Mouse (Mus musculus): Measurements from ENCODE around the gene Kit. TPM values are rescaled to one million over a fixed set of nuclear protein-coding genes. Genes with fewer than 3 reads are reported as not detected.

Gene Kit
- total RNA-seq (2021) (1 to 10 TPM; 2.2 to 2.8 TPM), polyA plus RNA-seq (2012; rRNA removed) (5.4 and 7.0 TPM in 2 replicates)
- long read RNA-seq, partial matches to known transcripts = 2 of 2 reads
- long read RNA-seq, other reads (novel, unspliced or antisense) = 0 of 2 reads

DNA sequence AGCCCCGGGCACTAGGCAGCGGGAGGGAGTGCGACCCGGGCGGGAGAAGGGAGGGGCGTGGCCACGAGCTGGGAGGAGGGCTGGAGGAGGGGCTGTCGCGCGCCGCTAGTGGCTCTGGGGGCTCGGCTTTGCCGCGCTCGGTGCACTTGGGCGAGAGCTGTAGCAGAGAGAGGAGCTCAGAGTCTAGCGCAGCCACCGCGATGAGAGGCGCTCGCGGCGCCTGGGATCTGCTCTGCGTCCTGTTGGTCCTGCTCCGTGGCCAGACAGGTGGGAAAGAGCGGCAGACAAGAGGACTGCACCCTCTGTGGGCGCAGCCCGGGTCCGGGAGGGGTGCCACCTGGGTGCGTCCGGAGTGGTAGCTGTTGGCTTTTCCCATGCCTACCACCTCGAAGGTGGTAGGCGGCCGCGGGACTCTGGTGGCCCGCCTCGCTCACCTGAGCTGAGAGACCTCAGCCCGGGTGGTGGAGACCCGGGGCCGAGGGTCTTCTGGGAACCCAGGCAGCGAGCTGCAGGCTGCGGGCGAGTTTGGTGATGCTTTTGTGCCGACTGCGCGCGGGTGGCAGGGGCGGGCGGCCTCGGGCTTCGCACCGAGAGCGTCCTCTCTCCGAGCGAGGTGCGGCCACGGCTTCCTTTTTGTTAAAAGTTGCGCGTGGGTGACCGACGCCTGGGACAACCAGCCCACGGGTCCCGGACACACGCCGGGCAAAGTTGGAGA, at the start of gene Kit:
Gene Kit, plus strand, starts transcription at position 65 of the 715 bp plus-strand sequence.
- Histone ChIP-seq H3K79me2 (replicated peaks; ENCODE audit: control insufficient read depth, insufficient read depth, low read length) (no peaks in the 10 kb centered on the region), H3K36me3 (ENCODE audit: control insufficient read depth, insufficient read depth, low read length) (no peaks in the 10 kb centered on the region), H3K4me1 (ENCODE audit: control insufficient read depth, insufficient read depth, low read length) (no peaks in the 10 kb centered on the region; the same call in none of the 2 replicates), H3K4me3 (peak within 1 kb of the TSS; percentile 62), H3K27me3 (ENCODE audit: control insufficient read depth, insufficient read depth, low read length) (peaks cover 2% of the 10 kb centered on the region; the same call in 1 of the 2 replicates), H3K27ac (no peak within 1 kb of the TSS), H3K9ac (ENCODE audit: low read depth, low read length) (peak within 1 kb of the TSS; percentile 70)
- TF ChIP-seq POLR2A (IDR thresholded peaks at IDR 0.05; ENCODE audit: insufficient read depth, low read depth, low read length) (peak; percentile 68), CTCF (IDR thresholded peaks at IDR 0.05) (no peak), EP300 (IDR thresholded peaks at IDR 0.05; ENCODE audit: insufficient read depth, low read depth, low read length) (no peak)
- WGBS = under 1% methylated on average over 64 of the region's 65 CpGs
- DNase-seq = peak; percentile 72 to 75
- intact Hi-C loops (cut with DNase I) = loop anchor here (2.0 to 5.0 kb wide), 3 partner anchors 237 to 278 kb away; no protein-coding TSS in a partner anchor

DNA sequence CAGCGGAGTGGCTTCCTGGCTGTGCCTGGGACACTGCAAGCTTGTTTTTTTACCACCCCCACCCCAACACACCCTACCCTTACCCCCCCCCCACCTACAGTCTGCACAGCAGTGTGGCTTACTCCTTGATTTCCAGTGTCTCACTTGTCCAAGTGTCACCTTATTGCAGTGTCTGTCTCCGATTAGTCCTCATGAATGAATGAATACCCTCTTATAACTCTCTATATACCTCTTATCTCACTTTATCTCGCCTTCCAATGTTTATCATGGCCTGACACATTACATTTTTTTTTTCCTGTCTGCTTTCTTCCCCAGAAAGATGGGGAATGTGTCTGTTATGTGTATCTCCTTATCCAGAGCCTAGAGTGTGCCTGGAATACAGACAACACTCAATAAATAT, 38.6 kb upstream of the Kit start:
- Histone ChIP-seq H3K27me3 (ENCODE audit: control insufficient read depth, insufficient read depth, low read length) (no peaks in the 10 kb centered on the region), H3K27ac (no peak overlapping the region), H3K79me2 (replicated peaks; ENCODE audit: control insufficient read depth, insufficient read depth, low read length) (no peaks in the 10 kb centered on the region), H3K4me3 (no peak overlapping the region), H3K4me1 (ENCODE audit: control insufficient read depth, insufficient read depth, low read length) (no peaks in the 10 kb centered on the region), H3K36me3 (ENCODE audit: control insufficient read depth, insufficient read depth, low read length) (no peaks in the 10 kb centered on the region), H3K9ac (ENCODE audit: low read depth, low read length) (no peak overlapping the region)
- TF ChIP-seq CTCF (IDR thresholded peaks at IDR 0.05) (no peak), POLR2A (IDR thresholded peaks at IDR 0.05; ENCODE audit: insufficient read depth, low read depth, low read length) (no peak), EP300 (IDR thresholded peaks at IDR 0.05; ENCODE audit: insufficient read depth, low read depth, low read length) (no peak)
- intact Hi-C loops (cut with DNase I) = no loop called here
- WGBS = 48% methylated on average over 3 of the region's 3 CpGs
- no peak for DNase-seq

DNA sequence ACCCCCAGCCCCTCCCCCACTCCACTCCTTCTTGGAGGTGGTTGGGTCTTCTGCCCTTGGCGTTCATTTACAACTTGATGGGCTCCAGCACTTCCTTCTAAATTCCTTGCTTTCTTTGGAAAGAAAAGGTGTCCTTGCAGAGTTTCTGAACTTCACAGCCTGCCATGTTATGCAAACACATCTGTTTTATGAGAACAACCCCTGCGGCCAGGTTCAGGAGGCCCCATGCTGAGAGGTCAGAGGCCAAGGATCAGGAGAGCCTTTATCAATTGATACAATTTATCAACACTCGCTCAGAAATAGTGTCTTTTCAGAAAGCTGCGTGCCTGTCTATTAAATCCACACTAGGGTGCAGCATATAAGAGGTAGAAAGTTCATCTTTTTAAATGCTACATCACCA, 37.0 kb upstream of the Kit start:
- no peak overlapping the region for H3K27ac ChIP-seq
- H3K27me3 ChIP-seq (ENCODE audit: control insufficient read depth, insufficient read depth, low read length) = no peaks in the 10 kb centered on the region
- no peaks in the 10 kb centered on the region for H3K4me1 ChIP-seq (ENCODE audit: control insufficient read depth, insufficient read depth, low read length)
- H3K79me2 ChIP-seq (replicated peaks; ENCODE audit: control insufficient read depth, insufficient read depth, low read length) = no peaks in the 10 kb centered on the region
- no peaks in the 10 kb centered on the region for H3K36me3 ChIP-seq (ENCODE audit: control insufficient read depth, insufficient read depth, low read length)
- TF ChIP-seq CTCF (IDR thresholded peaks at IDR 0.05) (no peak), EP300 (IDR thresholded peaks at IDR 0.05; ENCODE audit: insufficient read depth, low read depth, low read length) (no peak), POLR2A (IDR thresholded peaks at IDR 0.05; ENCODE audit: insufficient read depth, low read depth, low read length) (no peak)
- 69% methylated on average over 4 of the region's 4 CpGs for WGBS
- H3K4me3 ChIP-seq = no peak overlapping the region
- intact Hi-C loops (cut with DNase I) = no loop called here
- H3K9ac ChIP-seq (ENCODE audit: low read depth, low read length) = no peak overlapping the region
- DNase-seq = no peak

DNA sequence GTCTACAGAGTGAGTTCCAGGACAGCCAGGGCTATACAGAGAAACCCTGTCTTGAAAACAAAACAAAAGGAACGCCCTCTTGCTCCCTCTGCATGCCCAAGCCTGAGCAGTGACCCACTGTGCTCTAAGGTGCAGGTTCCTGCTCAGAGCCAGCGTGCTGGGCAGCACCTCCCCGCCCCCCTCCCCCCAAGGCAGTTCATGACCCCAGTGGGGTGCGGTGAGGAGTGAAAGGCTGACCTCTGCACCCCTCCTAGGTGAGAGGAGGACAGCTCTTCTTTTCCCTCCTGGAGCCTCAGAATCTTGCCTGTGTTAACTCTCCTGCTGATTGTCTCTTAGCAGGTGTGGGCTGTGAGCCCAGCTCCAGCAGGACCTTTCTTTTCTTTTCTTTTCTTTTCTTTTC, 36.3 kb upstream of the Kit start:
- Histone ChIP-seq H3K79me2 (replicated peaks; ENCODE audit: control insufficient read depth, insufficient read depth, low read length) (no peaks in the 10 kb centered on the region), H3K27me3 (ENCODE audit: control insufficient read depth, insufficient read depth, low read length) (no peaks in the 10 kb centered on the region), H3K4me1 (ENCODE audit: control insufficient read depth, insufficient read depth, low read length) (no peaks in the 10 kb centered on the region), H3K27ac (no peak overlapping the region), H3K4me3 (no peak overlapping the region), H3K9ac (ENCODE audit: low read depth, low read length) (no peak overlapping the region), H3K36me3 (ENCODE audit: control insufficient read depth, insufficient read depth, low read length) (no peaks in the 10 kb centered on the region)
- WGBS = 74% methylated on average over 4 of the region's 4 CpGs
- DNase-seq = no peak
- intact Hi-C loops (cut with DNase I) = no loop called here
- TF ChIP-seq EP300 (IDR thresholded peaks at IDR 0.05; ENCODE audit: insufficient read depth, low read depth, low read length) = no peak
- TF ChIP-seq CTCF (IDR thresholded peaks at IDR 0.05) = no peak
- TF ChIP-seq POLR2A (IDR thresholded peaks at IDR 0.05; ENCODE audit: insufficient read depth, low read depth, low read length) = no peak

DNA sequence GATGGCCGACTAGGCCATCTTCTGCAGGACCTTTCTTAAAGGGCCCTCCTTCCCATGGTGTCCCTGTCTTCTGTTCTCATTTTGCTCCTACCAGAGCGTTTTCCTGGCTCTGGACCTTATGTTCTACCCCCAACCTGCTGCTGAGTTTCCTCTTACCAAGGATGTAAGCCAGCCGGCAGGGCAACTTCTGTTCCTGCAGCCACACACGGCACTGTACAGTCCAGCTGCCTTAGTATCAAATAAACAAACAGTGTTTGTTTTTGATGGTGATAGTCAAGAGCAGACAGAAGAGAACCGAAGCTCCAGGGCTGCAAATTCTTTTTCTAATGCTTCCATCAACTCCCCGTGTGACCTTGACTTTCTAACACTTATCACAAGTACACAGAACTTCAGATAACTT, 35.6 kb upstream of the Kit start:
- no peak overlapping the region for H3K27ac ChIP-seq
- WGBS = 19% methylated on average over 6 of the region's 6 CpGs
- DNase-seq = no peak

DNA sequence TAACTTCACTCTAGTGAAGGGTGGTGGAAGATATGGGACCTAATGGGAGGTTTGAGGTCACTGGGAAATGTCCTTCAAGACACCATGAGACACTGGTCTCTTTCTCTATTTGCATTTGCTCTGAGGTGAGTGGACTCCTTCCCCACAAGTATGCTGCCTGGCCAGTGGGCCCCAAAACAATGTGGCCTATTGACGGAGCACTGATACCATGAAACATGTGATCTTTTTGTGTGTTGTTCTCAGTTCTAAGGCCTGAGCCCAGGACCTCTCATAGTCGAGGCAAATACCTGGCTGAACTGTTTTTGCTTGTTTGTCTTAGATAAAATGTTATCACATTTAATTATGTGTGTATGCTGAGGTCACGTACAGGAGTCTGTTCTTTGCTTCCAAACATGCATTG, 31.0 kb upstream of the Kit start:
- no peaks in the 10 kb centered on the region for H3K27me3 ChIP-seq (ENCODE audit: control insufficient read depth, insufficient read depth, low read length)
- no peak overlapping the region for H3K4me3 ChIP-seq
- TF ChIP-seq POLR2A (IDR thresholded peaks at IDR 0.05; ENCODE audit: insufficient read depth, low read depth, low read length) = no peak
- no peak for TF ChIP-seq EP300 (IDR thresholded peaks at IDR 0.05; ENCODE audit: insufficient read depth, low read depth, low read length)
- no peak for TF ChIP-seq CTCF (IDR thresholded peaks at IDR 0.05)
- intact Hi-C loops (cut with DNase I) = no loop called here
- no peaks in the 10 kb centered on the region for H3K4me1 ChIP-seq (ENCODE audit: control insufficient read depth, insufficient read depth, low read length)
- H3K27ac ChIP-seq = no peak overlapping the region
- no peak overlapping the region for H3K9ac ChIP-seq (ENCODE audit: low read depth, low read length)
- no peaks in the 10 kb centered on the region for H3K36me3 ChIP-seq (ENCODE audit: control insufficient read depth, insufficient read depth, low read length)
- no peak for DNase-seq
- WGBS = 72% methylated on average over 3 of the region's 3 CpGs
- no peaks in the 10 kb centered on the region for H3K79me2 ChIP-seq (replicated peaks; ENCODE audit: control insufficient read depth, insufficient read depth, low read length)

More for the DNA sequence above, 35.6 kb upstream of the Kit start:
- no peaks in the 10 kb centered on the region for H3K36me3 ChIP-seq (ENCODE audit: control insufficient read depth, insufficient read depth, low read length)
- no peaks in the 10 kb centered on the region for H3K79me2 ChIP-seq (replicated peaks; ENCODE audit: control insufficient read depth, insufficient read depth, low read length)
- no peaks in the 10 kb centered on the region for H3K4me1 ChIP-seq (ENCODE audit: control insufficient read depth, insufficient read depth, low read length)
- intact Hi-C loops (cut with DNase I) = no loop called here
- H3K27me3 ChIP-seq (ENCODE audit: control insufficient read depth, insufficient read depth, low read length) = no peaks in the 10 kb centered on the region
- no peak overlapping the region for H3K4me3 ChIP-seq
- H3K9ac ChIP-seq (ENCODE audit: low read depth, low read length) = no peak overlapping the region
- TF ChIP-seq CTCF (IDR thresholded peaks at IDR 0.05) (no peak), EP300 (IDR thresholded peaks at IDR 0.05; ENCODE audit: insufficient read depth, low read depth, low read length) (no peak), POLR2A (IDR thresholded peaks at IDR 0.05; ENCODE audit: insufficient read depth, low read depth, low read length) (no peak)
